Mouse (Mus musculus) CD4-positive helper T cell, adult 2 months (primary cell): ENCODE data around the gene Rbbp5.

Experiments
- DNase-seq: peaks from one replicate; pipeline ENCODE4 v3.0.0-alpha.2; 2012; ENCODE audit warnings: low read depth, missing footprints, low spot score

Gene Rbbp5

GRCm38 (mm10) chr1:132540701-132541100, 63.5 kb downstream of the Rbbp5 start:
- no peak for DNase-seq

DNA sequence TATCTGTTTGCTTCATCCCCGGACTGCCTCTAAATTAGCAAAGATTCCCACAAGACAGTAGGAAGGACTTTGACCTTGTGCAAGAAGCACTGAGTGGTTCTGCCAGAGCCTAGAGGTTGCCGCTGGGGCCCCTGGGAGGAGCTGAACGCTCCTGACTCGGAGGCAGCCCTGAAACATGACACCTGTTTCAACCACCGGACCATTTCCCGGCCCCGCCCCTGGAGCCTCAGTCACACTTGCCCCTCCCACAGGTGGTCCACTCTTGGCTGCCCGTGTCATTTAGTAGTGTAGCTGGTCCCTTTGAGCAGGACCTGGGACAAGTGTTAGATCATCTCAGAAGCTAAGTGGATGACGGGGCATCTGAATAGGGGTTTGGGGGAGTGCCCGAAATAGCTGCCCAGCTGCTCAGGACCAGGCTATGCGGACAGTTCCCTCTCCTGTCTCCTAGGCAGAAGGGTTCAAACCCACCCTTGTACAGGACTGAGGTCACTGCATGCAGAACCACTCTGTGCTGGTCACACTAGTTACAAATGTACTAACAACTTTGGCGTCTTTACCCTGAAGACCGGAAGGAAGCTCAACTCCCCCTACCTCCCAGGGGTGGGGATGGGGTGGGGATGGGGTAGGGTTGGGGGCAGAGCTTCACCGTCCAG, 64.1 kb downstream of the Rbbp5 start:
- no peak for DNase-seq

DNA sequence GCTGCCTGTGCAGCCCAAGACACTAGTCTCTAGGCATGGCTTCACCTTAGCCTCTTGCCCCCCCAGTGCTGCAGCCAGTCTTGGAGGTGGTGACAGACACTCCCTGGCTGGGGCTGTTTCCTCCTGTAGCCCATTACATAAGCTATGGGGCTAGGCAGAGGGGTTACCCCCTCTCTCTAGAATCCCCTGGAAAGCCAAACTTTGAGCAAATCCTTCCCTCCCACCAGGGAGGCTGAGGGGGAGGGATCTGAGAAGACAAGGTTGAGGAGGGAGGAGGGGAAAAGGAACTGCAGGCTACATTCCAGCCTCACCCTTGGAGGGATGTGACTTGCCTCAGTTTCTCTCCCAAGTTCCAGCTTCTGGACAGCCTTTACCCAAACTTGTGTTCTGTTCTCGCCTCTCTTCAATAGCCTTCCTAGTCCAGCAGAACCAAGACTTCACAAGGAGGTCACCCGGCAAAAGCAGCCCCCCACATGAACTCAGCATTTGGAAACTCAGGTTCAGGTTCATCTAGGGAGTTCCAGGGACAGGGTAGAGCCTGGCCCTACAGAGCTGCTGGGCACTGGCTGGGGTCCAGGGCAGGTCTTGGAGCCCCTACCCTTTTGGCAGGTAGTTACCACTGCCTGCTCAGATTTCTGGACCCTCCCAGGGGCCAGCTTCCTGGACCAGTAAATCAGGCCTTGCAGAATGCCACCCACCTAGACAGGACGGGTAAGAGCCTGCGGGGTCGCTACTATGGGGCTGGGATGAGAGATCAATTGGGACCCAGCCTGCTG, 64.8 kb downstream of the Rbbp5 start:
- no peak for DNase-seq

- no peak for DNase-seq
These were observed 65.7 kb downstream of the Rbbp5 start, which contains the start of gene Cntn2 for GRCm38 (mm10) chr1:132542762-132543306. Gene Cntn2 (minus strand): TSS chr1:132543256.

DNA sequence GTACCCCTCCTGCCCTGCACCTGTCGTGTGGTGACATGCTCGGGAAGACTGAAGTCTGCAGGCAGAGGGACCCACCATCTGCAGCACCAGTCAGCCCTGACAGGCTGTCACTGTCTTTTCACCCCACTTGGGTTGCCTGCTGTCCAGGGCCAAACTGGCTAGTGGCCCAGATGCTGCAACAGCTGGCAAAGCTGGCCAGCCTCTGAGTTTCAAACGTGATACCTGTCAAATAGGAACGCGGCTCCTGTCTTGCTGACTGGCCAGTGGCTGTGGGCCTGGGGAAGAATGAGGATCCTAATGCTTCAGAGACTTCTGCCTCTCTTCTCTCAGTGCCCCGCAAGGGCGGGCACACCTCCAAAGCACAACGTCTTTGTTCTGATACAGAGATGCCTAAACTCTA, 66.6 kb downstream of the Rbbp5 start:
- no peak for DNase-seq
